ENCODE assay signal across 8 mouse cellular contexts in genomic region chr4:62470598-62471051, GRCm38 (mm10). TPM values are rescaled to one million over a fixed set of nuclear protein-coding genes. Genes with fewer than 3 reads are reported as not detected.
DNase-seq lines count a peak whose midpoint lies in the region; ATAC-seq and TF ChIP-seq lines count a peak whose summit lies in the region.

Gene Wdr31, minus strand, starts transcription at chr4:62470896.

- WGBS in heart, embryonic 11.5 days (ENCODE audit: insufficient replicate concordance), result under 1% methylated on average over 30 of the region's 30 CpGs
- WGBS in kidney, embryonic 15.5 days, result under 1% methylated on average over 30 of the region's 30 CpGs

- H3K4me1 ChIP-seq in heart, embryonic 11.5 days (ENCODE audit: control insufficient read depth, insufficient read depth, low read length), result no peaks in the 10 kb centered on the region
- H3K4me1 ChIP-seq in kidney, embryonic 15.5 days, result 0 out of 2 replicates have a peak, but pooled peaks cover 5% of the 10 kb centered on the region

- peak; percentile 18; the same call in 1 of the 2 replicates for TF ChIP-seq POLR2A in brain, embryonic 14.5 days (IDR thresholded peaks at IDR 0.05; ENCODE audit: borderline replicate concordance, extremely low read depth, insufficient read depth, insufficient read length, poor library complexity, severe bottlenecking)

- no peaks in the 10 kb centered on the region for H3K27me3 ChIP-seq in heart, embryonic 11.5 days (ENCODE audit: control insufficient read depth, insufficient read depth, low read length)
- no peaks in the 10 kb centered on the region for H3K27me3 ChIP-seq in kidney, embryonic 15.5 days

- peak; percentile 84 for DNase-seq in CD4-positive helper T cell, adult 2 months (ENCODE audit: low read depth, low spot score)
- peak; percentile 93 for DNase-seq in brain, embryonic 14.5 days (ENCODE audit: low read depth)
- peak; percentile 83 for DNase-seq in liver
- peak; percentile 56 to 66 for DNase-seq in spleen, postnatal 36 days (ENCODE audit: low spot score in 2 of 2)

- peak within 1 kb of the TSS; percentile 82 for H3K4me2 ChIP-seq in heart, embryonic 11.5 days
- H3K4me2 ChIP-seq in kidney, embryonic 15.5 days, result peak within 1 kb of the TSS; percentile 83

- TF ChIP-seq CTCF in brain, embryonic 14.5 days (IDR thresholded peaks at IDR 0.05; ENCODE audit: borderline replicate concordance, extremely low read depth, insufficient read depth, insufficient read length), result no peak

- H3K27ac ChIP-seq in heart, embryonic 11.5 days (ENCODE audit: low read depth, low read length), result no peak within 1 kb of the TSS
- no peak within 1 kb of the TSS for H3K27ac ChIP-seq in kidney, embryonic 15.5 days

- H3K36me3 ChIP-seq in heart, embryonic 11.5 days (ENCODE audit: control insufficient read depth, insufficient read depth, low read length), result no peaks in the 10 kb centered on the region
- H3K36me3 ChIP-seq in kidney, embryonic 15.5 days, result peaks cover 5% of the 10 kb centered on the region

- no peaks in the 10 kb centered on the region for H3K9me3 ChIP-seq in heart, embryonic 11.5 days (replicated peaks; ENCODE audit: control insufficient read depth, low read length)
- H3K9me3 ChIP-seq in kidney, embryonic 15.5 days (replicated peaks), result no peaks in the 10 kb centered on the region

- peak within 1 kb of the TSS; percentile 69 for H3K4me3 ChIP-seq in heart, embryonic 11.5 days (ENCODE audit: low read depth, low read length)
- H3K4me3 ChIP-seq in kidney, embryonic 15.5 days (replicated peaks), result peak within 1 kb of the TSS; percentile 77

- peak within 1 kb of the TSS; percentile 70 for H3K9ac ChIP-seq in heart, embryonic 11.5 days (ENCODE audit: low read depth, low read length)
- peak within 1 kb of the TSS; percentile 75 for H3K9ac ChIP-seq in kidney, embryonic 15.5 days

- ATAC-seq in erythroblast, adult 5-6 weeks (replicated peaks; ENCODE audit: low FRiP score, poor library complexity, severe bottlenecking), result peak; percentile 97
- ATAC-seq in heart, embryonic 11.5 days (replicated peaks; ENCODE audit: insufficient number of reproducible peaks, low FRiP score, low TSS enrichment), result peak; percentile 74
- peak; percentile 93 for ATAC-seq in kidney, embryonic 15.5 days (replicated peaks; ENCODE audit: low FRiP score)
- ATAC-seq in monocyte, adult 5-6 weeks (replicated peaks; ENCODE audit: insufficient number of reproducible peaks, low FRiP score, low TSS enrichment, poor library complexity, severe bottlenecking), result peak; percentile 93

RNA-seq across cellular contexts. Expression of gene Wdr31, which starts in this region (rescaled TPM):
- 6.9 and 8.0 TPM in 2 replicates for polyA plus RNA-seq in brain, embryonic 14.5 days (2012; rRNA removed)
- 0.63 TPM in 1 of 2 replicates, not detected in the other for total RNA-seq in erythroblast, adult 5-6 weeks (2015; ENCODE audit: low replicate concordance)
- total RNA-seq in erythroblast, adult 5-6 weeks (2017; ENCODE audit: low replicate concordance), result 0.42 TPM in 1 of 2 replicates, not detected in the other
- 2.9 and 3.0 TPM in 2 replicates for polyA plus RNA-seq in heart, embryonic 11.5 days (2014; fragmentation: Nextera tagmentation; extraction: Ambion mirVana)
- 11.8 and 13.6 TPM in 2 replicates for polyA plus RNA-seq in kidney, embryonic 15.5 days (2015; fragmentation: Nextera tagmentation; extraction: Ambion mirVana)
- not detected in 3 replicates for total RNA-seq in monocyte, adult 5-6 weeks (2017)

Comparison
In these comparisons a context has a peak if more than half of its experiments do, and no peak if none do; other contexts are left out.
1. Peak in ATAC-seq in erythroblast, adult 5-6 weeks; RNA of the gene not detected or under 1 TPM.
2. Peak in ATAC-seq in monocyte, adult 5-6 weeks; RNA of the gene not detected or under 1 TPM.